Mouse (Mus musculus): ENCODE data around the gene Car10.
"Not testable (repeated sequence)": the region's sequence is repeated elsewhere in the genome, so short reads cannot be mapped to it uniquely, and the experiment has no call there.

Car10 gene

DNA sequence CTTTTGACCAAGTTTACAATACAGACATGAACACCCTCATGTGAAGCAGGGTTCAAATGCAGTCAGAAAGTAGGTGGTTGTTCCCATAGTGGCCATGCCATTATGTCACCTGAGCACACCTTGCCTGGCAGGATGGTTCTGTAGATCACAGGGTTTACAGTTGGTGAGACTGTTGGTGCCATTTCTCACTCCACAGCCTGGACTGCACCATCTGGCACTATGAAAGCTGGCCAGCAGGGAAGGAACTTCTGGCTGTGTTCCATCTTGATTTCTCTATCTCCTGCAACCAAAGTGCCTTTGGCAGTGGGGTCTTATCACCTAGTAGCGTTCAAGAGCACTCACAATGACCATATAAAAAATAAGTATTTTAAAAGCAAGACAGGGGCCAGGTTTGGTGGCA lies 303.3 kb downstream of the Car10 start:
- not testable (repeated sequence) for DNase-seq

DNA sequence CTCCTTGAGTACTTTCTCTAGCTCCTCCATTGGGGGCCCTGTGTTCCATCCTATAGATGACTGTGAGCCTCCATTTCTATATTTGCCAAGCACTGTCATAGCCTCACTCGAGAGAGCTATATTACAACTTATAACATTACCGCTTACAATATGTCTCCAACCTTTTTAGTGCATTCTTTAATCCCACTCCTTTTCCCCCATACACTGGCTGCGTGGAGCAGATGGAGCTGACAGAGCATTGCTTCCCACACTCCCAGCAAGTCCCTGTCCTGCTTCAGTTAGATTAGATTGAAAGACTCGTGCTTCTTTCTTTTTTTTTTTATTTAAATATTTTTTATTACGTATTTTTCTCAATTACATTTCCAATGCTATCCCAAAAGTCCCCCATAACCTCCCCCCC lies 310.2 kb downstream of the Car10 start:
- no peak for DNase-seq

DNA sequence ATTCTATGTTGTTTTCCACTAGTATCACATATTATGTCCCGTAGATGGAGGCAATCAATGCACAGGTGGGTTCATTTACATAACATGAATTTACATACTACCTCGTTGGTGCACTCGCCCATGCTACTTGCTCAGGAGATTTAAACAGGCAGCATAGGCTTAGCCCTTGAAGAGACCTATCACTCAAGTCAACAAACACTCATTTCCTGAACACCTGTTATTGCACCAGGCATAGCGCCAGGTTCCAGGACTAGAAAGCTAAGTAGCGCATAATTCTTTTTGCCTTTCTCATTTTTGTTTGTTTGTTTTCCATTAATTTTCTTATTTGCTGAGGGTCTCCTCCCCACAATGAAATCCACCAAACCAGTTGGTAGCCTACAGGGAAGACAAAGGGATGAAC lies 333.7 kb downstream of the Car10 start:
- no peak for DNase-seq

DNA sequence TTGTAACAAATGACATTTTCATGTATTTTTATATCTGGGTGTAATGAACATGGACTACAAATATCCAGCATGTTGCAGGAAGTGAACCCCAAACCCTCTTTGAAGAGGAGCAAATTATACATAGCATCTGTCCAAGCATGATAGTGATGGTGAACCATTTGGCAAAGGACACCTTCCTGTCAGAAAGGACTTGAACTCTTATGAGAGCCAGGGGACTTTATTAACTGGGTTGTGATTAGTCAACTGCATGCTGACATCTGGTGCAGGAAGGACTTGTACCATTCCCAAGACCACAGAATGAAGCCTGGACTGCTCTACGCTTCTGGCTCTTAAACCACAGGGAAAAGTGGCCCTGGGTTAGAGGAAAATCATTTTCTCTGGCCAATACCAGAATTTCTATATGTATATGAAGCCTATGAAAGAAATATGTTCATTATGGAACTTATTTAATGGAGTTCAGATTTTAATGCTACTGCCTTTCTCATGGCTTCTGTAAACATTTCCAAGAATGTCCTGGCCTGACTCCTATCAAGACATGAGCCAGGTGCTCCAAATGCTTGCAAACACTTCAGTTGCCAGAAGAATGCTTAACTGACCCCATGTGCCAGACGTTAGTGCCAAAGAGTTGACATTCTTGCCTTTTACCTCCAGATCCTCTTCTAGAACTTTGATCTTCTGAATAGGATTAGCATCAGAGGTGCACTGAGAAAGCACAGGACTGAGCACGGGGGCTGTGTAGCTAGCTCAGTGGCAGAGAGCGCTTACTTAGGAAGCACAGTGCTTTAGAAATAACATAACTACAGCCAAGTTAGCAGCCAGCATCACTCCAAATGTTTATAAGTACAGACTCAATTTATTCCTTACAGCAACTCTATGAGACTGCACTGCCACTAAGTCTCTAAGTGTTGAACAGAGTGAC lies 337.4 kb downstream of the Car10 start:
- no peak for DNase-seq

DNA sequence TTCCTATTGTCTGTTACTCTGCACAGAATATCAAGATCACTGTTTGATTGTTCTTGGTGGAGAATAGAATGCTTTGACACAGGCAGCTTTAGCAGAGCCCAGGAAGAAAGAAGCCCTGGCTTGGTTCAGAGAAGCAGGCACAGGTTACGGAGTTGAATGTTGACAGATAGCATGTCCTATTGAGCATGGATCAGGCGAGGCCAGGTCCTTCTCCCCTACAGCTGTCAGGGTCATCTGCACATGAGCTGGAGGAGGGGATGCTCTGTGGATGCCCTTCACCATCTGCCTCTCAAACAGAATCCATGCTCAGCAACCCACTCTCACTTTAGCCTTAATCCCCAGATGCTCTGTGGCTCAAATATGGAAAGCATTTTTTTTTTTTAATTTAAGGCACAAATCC lies 339.1 kb downstream of the Car10 start:
- DNase-seq, result no peak

DNA sequence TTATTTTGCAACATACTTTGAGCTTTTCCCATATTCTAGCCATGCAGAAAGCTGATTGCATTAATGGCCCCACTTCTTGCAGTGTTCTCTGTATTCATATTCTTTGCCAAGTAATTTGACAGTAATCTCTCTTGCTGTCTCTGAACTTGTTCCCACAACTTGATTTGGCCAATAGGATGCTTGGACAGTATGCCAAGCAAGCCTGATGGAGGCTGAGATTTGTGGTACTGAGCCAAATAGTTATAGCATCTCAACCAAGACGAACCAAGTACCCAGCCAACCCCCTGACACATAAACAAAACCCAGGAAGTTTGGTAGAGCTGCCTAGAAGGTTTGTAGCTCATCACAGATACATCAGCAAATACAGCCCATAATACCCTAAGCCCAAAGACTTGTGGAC lies 342.6 kb downstream of the Car10 start:
- no peak for DNase-seq

DNA sequence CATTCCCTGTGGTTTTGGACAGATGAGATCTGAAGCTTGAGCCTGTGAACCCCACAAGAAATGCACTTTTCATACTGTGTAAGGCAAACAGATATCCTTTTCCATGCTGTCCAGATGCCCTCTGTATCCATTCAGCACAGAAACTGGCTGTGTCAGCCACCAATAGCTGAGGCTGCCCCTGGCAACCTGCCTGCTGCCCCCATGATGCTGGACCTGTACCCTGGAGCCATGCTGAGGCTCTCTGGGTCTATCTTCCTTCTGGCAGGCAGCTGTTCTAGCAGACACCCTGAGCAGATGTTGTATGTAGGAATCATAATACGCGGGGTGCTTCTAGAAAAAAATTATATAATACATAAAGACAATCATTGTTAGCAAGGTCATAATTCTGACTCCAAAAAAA lies 345.9 kb downstream of the Car10 start:
- DNase-seq, result no peak

DNA sequence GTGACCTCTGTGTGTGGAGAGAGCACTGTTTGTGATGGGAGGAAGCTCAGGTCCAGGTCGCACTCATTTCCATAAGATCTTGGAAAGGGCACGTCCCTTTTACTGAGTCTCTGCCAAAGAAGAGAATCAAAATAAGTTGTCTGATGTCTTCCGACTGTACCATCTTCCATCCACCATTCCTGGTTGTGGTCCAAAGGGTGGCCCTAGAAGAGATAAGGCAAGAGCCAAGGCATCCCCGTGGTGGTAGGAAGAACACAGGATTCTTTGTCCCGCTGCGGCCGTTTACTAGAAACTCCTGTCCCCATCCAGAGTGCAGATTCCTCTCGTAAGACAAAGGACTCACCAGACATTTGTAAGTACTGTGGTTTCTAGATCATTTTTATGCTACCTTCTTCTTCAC lies 346.9 kb downstream of the Car10 start:
- DNase-seq, result no peak

DNA sequence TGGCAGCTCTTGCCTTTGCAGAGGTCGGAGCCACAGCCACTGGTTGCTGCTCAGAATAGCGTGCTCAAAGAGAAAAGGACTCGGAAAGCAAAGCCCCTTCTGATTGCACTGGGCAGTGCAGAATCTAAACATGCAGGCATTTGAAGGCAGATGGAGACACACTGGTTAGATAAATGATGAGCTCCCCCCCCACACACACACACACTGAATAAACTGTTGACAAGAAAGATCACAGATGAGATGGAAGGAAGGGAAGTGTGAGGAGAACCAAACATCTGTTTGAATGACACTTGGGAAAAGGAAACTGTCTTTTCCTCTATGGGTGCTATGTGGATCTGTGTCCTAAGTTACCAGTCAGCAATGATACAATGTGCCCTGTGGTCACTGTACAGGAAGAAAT lies 349.7 kb downstream of the Car10 start:
- no peak for DNase-seq

DNA sequence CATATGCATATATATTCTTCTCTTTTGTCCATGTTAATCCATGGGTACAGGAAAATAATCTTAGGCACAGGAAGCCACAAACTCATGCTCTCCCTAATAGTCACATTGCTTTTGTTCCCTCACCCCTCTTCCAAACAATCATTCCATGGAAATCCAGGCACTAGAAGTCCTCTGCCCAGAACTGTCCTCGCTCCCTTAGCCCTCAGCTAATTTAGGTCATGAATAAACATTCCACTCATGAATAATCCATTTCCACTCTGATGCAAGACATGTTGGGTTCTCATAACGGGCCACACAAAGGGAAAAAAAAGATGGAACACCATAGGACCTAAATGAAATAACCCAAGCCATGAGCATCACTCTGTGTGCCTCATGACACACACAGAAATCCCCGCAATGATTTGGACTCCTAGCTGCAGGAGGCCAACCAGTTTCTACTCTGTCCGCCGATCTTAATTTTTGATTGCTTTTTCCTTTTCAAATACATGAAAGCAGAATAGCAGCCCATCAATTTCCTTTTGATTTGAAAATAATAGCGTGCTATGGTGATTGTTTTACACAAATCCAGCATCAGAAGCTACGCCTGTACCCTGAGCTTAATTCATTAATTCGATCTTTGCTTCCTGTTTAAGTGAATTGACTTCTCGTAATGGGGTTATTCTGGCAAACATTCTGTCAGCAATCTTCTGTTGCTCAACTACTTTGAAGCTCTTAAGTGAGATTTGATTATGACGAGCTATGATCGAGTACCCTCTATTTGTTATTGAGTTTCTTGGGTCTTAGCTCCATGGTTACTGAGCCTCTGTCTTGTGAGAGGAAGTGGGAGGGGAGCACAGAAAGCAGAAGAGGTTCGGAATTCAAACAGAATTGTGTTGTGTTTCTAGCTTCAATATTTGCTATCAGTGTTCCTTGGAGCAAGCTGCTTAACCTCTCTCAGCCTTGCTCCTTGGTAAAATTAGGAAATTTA lies 350.7 kb downstream of the Car10 start:
- DNase-seq, result no peak

DNA sequence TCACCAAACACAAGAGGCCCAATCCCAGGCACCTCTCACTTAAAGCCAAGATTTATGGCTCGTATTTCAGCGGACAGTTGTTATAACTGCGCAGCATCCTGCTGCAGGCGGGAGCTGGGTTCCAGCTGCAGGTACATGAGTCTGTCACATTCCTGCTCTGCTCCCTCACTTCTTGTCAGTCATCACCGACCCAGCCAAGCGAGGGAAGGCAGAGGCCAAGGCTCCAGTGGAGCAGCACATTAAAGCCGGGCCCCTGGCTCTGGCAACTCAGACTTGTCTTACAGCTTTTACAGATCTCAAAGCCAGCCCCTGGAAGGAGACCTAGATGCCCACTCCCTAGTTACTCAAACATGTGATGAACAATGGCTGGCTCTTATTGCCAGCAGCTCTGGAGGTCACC lies 352.7 kb downstream of the Car10 start:
- no peak for DNase-seq

DNA sequence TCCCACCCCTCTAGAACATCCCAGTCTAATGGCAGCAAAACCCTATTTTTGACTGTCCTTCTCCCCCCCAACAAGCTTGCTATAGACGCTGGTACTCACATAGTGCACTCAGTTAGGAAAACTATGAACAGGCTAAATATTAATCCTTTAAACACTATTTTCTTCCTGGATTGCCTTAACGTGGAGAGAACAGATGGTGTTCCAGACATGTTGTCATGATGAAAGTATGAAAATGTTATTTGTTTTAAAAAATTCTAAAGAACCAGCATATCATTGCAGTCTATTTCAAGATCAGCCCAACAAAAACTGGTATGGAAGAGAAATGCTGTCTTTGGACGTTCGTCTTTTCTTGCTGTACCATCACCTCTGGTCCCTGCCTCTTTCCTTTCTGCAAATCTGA lies 368.4 kb downstream of the Car10 start:
- DNase-seq, result no peak

DNA sequence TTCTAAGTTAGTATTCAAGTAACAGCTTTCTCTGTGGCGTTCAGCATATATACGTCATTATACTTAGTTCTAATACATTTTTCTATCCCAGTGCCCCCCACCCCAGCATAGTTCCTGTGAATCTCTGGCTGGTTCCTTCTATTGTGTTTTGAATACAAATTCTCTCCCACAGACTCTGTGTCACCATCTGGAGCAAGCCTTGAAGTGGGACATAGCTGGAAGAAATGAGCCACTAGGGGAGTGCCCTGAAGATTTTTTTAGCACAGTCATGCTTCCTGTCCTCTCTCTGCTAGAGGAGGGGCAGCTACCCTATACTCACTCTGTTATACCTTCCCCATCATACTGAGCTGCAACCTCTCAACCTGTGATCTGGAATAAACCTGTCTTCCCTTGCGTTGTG lies 369.9 kb downstream of the Car10 start:
- DNase-seq, result no peak

DNA sequence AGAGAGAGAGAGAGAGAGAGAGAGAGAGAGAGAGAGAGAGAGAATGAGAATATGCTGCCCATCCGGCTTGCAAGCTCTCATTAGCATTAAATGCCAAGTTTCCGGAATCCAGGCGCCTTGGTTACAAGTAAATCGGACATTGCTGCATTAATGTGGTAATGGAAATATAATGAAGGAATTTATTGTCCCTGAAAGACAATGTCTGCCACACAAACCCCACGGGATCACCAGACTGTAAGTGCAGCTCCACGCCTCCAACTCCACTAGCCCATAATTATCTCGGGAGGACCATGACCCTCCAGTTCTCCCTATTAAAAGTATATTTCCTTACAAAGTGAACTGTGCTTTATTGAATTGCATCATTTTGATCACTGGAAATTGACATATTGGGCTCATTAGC lies 372.9 kb downstream of the Car10 start:
- no peak for DNase-seq

DNA sequence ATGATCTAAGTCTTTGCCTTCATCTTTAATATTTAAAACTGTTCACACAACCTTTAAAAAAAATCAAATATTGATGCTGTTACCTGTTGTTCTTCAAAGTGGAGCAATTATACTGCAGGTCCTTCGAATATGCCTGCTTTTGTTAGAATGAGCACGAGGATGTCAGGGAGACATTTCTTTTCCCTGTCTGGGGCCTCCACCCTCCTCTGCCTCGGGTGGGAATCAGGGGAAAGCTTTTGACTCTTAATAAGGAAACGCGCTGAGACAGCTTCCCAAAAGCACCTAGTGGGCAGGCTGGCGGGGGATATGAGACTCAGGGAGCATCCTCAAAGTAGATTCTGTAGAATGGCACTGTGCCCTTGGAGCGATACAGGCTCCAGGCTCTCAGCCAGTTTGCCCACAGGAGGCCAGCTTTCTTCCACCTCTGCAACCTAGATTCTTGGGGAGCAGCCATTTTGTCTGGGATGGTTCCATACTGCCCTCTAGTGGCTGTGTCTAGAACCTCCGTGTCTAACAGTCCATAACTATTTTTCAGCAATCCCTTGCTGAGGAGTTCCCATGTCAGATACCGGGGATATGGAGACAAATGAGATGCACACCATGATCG lies 373.8 kb downstream of the Car10 start:
- peak; percentile 5 for DNase-seq

DNA sequence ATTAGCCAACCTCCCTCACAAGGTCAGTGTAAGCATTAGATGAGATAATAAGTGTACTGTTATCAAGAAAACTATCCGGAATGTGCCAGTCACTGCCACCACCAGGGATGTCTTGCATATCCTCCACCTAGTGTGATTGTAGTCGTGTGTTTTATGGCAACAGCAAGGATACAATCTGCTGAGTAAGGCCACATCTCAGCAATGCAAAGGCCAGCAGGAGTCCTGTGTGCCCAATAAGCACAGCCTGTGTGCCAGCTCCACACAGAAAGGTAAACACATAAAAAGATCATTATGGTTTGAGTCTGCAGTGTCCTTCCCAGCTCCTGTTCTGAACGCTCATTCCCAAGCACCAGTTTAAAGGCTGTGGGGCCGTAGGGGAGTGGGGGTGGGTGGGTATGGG lies 386.8 kb downstream of the Car10 start:
- DNase-seq, result no peak

DNA sequence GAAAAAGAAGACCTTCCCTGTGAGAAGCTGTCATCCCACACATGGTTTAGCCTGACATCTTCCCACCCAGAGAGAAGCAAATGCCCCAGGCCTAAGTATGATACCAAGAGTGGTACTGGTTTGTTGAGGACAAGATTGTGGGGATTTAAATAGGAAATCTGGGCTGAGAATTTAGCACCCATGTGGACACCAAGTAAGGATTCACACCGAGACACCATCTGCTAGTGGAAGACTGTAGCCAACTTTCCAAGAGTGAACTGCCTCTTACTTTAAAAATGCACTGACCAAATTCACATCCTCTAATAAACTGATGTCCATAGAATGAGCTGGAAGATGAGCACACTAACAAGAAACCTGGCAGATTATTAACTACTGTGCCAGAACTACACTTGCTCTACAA lies 389.2 kb downstream of the Car10 start:
- no peak for DNase-seq

DNA sequence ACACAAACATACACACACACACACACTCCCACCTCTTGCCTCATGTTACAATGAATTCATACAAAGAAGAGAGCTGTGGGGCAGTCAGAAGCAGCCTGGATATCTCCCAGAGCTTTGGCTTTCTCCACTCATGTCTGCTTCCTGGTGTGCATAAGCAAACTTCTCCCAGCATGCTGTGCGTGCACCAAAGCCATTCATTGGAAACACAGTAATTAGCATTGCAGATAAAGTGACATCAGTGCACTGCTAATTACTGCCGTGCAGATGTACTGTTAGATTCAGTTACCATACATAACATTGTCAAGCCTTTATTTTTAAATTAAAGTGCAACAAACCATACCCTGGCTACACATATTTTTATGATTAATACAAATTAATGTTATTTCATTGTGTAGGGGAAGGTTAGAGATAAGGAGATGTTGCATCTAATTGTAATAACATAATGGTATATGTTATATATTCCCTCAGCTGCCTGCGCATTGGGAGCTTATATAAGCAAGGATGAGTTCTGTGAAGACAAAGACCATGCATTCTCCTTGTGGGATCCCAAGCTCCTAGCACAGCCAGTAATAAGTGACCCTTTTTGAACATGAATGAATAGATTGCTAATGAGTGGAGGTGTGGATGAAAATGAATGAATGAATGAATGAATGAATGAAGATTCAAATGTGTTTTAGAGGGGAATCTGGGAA lies 390.2 kb downstream of the Car10 start:
- no peak for DNase-seq

DNA sequence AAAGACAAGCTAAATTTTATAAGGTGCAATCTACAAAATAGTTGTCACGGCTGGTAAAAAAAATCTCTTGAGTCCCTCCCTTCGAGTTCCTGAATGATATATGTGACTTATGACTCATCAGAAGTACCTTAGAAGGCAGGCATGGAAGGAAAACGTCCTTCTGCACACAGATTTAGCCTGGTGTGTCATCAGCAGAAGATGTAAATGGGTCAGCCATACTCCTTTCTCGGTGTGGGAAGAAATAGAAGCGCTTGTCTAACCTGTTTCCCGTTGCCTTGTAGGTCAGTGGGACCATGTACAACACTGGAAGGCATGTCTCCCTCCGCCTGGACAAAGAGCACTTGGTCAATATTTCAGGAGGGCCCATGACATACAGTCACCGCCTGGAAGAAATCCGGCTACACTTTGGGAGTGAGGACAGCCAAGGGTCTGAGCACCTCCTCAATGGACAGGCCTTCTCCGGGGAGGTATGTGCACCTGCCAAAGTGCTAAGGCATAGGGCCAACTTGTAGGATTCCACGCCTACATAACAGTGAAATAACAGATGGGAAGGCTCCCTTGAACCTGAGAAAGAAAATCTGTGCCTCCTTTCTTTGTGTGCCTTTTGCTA lies 392.5 kb downstream of the Car10 start:
- no peak for DNase-seq

DNA sequence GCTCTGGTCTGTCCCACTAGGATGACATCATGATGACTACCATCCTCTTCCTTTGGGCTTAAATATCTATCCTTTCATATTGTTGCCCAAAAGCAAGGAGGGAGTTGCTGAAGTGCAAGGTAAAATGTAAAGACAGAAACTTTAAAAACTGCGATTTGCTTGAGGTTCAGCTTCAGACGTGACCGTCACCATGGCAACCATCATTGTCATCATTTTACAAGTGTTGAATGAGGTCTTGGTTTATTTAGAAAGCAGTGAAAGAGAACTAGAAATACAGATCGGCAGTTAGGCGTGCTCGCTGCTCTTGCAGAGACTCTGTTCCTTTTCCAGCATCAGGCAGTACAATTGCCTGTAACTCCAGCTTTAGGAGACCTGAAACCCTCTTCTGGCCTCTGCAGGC lies 400.1 kb downstream of the Car10 start:
- no peak for DNase-seq

DNA sequence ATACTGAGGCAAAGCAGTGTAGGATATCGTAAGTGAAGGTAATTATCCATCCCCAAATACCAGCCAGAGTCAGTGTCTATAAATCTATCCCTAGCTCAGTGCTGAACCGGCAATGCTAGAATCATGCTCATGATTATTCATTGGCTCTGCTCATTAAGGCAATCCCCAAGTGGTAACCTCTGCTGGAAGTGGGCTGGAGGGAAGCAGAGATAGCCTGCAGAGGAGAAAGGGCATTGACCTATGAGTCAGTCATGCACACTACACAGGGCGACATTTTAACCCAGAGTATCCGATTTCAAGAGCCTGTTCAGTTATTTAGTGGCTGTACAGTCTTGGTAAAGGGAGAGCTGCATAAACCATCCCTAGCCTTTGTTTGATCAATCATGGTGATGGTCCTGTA lies 402.6 kb downstream of the Car10 start:
- DNase-seq, result no peak

DNA sequence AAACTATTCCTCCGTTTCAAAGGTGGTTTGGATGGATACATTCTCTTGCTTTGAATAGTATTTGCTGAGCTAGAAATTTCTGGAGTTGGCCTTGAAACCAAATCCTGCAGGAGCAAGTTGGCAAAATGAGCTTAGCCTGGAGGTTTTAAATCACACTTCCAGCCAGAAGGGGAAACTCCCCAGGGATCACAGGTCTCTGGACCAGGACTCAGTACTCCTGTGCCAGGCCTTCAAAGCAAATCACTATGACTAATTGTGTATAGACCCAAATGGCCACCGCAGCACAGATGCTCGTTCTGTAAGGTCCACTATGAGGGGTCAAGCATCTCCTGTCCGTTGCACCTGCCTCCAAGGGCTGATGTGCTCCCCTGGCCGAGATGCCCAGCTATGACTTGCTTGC lies 403.8 kb downstream of the Car10 start:
- no peak for DNase-seq

Measured in thymus, postnatal 25 days (tissue).